Mouse (Mus musculus) liver, embryonic 14.5 days (tissue): ENCODE results near the gene Ankrd34a.

ENCODE experiments used
- CTCF ChIP-seq: IDR thresholded peaks from 2 replicates; pipeline ENCODE4 v1.5.1; 2016; ENCODE audit warnings: antibody characterized with exemption, low read depth, control low read depth
- EP300 ChIP-seq: IDR thresholded peaks from 2 replicates; pipeline ENCODE4 v1.6.1; 2016; ENCODE audit warnings: antibody characterized with exemption, low read depth

GRCm38 (mm10) chr3:96549346-96549745, 47.1 kb upstream of the Ankrd34a start:
- TF ChIP-seq CTCF (no peak), EP300 (no peak)
